Mouse (Mus musculus): ENCODE results near the gene Cluh.

- TF ChIP-seq CTCF (IDR thresholded peaks at IDR 0.05; ENCODE audit: borderline replicate concordance, extremely low read depth, insufficient read depth, insufficient read length) (no peak), POLR2A (IDR thresholded peaks at IDR 0.05; ENCODE audit: borderline replicate concordance, extremely low read depth, insufficient read depth, insufficient read length, poor library complexity, severe bottlenecking) (no peak)
These were observed 11.0 kb downstream of the Cluh start for GRCm38 (mm10) chr11:74660336-74660735.

Measured in brain, embryonic 14.5 days (tissue).